Mouse (Mus musculus) embryonic stem cell, embryonic (primary cell): Measurements from ENCODE around the gene Snhg11.
"Not testable (repeated sequence)": the region's sequence is repeated elsewhere in the genome, so short reads cannot be mapped to it uniquely, and the experiment has no call there.

Source experiments
- CTCF ChIA-PET, 4 experiments: fragments of 300-600 bp in 2 of 4; fragments of 350-600 bp in 2 of 4; sonication (Branson Sonifier 250); formaldehyde crosslinking; loops; one replicate each; lab custom pipeline; 2022; ENCODE audit warnings: inconsistent platforms in 2 of 4; lab: Charles Lee
- POLR2A ChIA-PET, 4 experiments: fragments of 300-600 bp in 2 of 4; fragments of 350-600 bp in 2 of 4; sonication (Branson Sonifier 250); formaldehyde crosslinking; loops; one replicate each; lab custom pipeline; 2022; ENCODE audit warnings: antibody characterized with exemption in 4 of 4, inconsistent platforms in 1 of 4; lab: Charles Lee

Gene Snhg11

DNA sequence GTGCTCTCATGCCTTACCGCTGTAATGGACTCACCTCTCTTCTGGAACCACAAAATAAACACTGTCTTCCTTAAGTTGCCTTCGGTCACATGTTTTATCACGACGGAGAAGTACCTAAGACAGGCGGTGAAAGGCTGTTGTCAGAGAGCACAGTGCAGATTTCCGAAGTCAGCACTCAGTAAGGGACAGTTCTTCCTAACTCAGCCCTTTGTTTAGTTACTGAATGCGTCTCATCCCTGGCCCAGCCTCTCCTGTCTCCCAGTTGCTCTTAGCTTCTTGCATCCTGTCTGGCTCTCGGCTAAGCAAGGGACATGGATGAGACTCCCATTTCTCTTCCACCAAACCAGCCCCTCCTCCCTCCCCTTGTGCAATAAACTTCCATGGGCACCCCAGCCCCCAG is 10.6 kb downstream of the Snhg11 start:
- POLR2A ChIA-PET: interaction anchor here in 3 of 4 experiments (0.6 to 2.7 kb wide), 11 partner anchors 9 to 36 kb away, joined by 3 to 17 read pairs (median 3); partner anchors contain the start of genes Ralgapb (in 2 of the 3) and Snhg11 (in 2 of the 3)
- CTCF ChIA-PET: interaction anchor here (0.6 to 1.6 kb wide), 10 partner anchors 9 to 70 kb away, joined by 3 to 4 read pairs (median 3); partner anchors contain the start of genes Ralgapb (in 2 of the 4) and Snhg11 (in 1 of the 4)

DNA sequence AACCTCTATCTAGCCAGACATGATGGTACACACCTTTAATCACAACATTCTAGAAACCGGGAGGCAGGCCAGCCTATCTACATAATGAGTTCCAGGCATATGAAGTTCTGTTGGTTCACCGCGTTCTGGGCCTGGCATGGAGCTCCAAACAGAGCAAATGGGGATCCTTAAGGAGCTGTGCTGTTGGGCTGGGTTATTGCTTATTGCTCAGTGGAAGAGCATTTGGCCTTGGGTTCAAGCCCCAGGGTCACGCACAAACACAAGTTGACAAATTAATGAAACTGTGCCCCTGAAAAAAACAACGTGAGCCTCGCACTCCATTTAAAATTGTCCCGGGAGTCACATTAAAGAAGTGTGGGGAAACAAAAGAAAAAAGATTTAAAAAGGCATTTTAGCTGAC is 14.0 kb downstream of the Snhg11 start:
- CTCF ChIA-PET: interaction anchor here in 1 of 4 experiments (1.1 kb wide), 1 partner anchor 264 kb away, joined by 3 read pairs; no protein-coding TSS in a partner anchor

DNA sequence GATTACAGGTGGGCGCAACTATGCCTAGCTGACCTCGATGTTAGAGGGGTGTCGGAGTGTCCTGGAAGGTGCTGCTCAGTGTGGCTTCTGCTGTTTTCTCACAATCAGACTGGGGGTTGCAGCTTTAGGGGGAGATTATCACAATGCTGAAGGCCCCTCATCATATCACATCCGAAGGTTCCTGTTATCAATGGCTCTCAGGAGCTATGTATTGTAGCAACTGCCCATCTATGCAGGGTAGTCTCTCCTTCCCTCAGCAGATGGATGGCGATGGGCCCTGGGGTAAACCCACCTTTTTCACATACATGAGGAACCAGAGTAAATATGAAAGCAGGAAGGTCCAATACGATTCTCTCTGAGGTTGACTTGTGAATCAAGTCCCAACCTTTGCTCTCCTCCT is 20.9 kb downstream of the Snhg11 start:
- POLR2A ChIA-PET: interaction anchor here in 2 of 4 experiments (1.1 to 1.9 kb wide), 5 partner anchors 9 to 16 kb away, joined by 3 to 4 read pairs (median 4); partner anchors contain the start of gene Ralgapb (in 2 of the 2)
- CTCF ChIA-PET: no interaction called here

More for the DNA sequence above, 14.0 kb downstream of the Snhg11 start:
- POLR2A ChIA-PET: interaction anchor here in 1 of 4 experiments (1.2 kb wide), 1 partner anchor 9 kb away, joined by 4 read pairs; no protein-coding TSS in a partner anchor

DNA sequence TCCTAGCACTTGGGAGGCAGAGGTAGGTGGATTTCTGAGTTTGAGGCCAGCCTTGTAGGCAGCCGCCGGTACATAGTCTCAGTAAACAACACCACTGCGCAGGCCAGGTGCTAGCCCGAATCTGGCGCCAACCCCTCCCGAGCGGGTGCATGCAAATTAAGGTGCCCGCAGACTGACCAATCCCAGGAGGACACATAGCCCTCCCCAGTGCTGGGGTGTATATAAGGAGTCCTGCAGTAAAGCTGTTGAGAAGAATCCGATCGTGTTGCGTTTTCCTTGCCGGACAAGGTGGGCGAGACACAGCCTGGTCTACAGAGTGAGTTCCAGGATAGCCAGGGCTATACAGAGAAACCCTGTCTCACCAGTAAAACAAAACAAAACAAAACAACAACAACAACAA is 21.7 kb downstream of the Snhg11 start:
- POLR2A ChIA-PET: interaction anchor here in 3 of 4 experiments (0.9 to 2.0 kb wide), 5 partner anchors 10 to 14 kb away, joined by 3 to 11 read pairs (median 4); partner anchors contain the start of gene Ralgapb (in 2 of the 3)
- CTCF ChIA-PET: not testable (repeated sequence)

DNA sequence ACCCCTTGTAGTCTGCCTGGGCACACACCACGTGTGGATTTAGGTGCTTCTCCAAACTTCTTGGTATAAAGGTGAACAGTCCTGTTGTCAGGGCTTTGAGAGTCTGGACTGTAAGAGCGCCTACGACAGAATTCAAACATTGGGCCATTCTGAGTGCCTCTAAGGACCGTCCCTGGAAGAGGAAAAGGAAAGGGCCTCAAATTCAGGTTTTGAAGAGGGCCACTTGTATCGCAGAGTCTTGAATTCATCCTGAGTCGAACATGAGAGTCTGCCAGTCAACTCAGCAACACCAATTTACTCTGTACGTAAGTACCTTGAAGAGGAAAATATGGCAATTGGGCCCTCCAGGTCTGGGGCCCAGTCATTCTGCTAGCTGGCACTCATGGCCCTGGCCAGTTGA is 27.5 kb downstream of the Snhg11 start:
- ChIA-PET CTCF (no interaction called here), POLR2A (interaction anchor here in 1 of 4 experiments (0.6 kb wide), 1 partner anchor 1422 kb away, joined by 3 read pairs; no protein-coding TSS in a partner anchor)

DNA sequence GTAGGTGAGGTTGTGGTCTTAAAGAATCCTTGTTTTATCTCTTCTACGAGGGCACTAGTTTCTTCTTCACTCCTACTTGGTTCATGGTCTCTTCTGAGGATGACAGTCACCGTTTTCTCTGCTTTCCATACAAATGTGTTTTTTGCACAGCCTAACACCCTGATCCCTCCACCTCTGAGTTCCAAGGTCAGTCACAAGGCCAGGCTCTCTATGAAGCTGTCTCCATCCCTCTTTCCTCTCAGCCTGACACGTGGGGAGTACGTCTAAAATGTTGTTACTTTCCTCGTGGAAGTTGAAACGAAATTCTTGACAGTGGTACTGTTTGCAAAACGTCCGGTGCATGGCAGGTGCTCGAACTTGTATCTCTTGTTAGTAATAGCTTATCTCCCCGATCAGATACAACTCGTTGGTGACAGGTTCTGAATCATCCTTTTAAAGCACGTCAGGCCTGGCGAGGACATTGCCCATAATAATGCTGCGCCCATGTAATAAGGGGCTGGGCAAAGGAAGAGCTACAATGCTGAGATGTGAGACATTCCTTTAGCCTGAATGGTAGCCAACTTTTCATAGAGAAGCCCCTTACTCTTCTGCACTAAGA is 33.7 kb downstream of the Snhg11 start:
- ChIA-PET CTCF (interaction anchor here in 3 of 4 experiments (0.6 to 1.4 kb wide), 10 partner anchors 18 to 337 kb away, joined by 3 to 5 read pairs (median 3); partner anchors contain the start of genes Actr5 (in 1 of the 3) and Snhg11 (in 1 of the 3)), POLR2A (interaction anchor here in 3 of 4 experiments (0.6 to 1.8 kb wide), 33 partner anchors 9 to 1205 kb away, joined by 3 to 12 read pairs (median 3); partner anchors contain the start of genes Snhg11 (in 2 of the 3), Dhx35 (in 1 of the 3) and Rbl1 (in 1 of the 3))

DNA sequence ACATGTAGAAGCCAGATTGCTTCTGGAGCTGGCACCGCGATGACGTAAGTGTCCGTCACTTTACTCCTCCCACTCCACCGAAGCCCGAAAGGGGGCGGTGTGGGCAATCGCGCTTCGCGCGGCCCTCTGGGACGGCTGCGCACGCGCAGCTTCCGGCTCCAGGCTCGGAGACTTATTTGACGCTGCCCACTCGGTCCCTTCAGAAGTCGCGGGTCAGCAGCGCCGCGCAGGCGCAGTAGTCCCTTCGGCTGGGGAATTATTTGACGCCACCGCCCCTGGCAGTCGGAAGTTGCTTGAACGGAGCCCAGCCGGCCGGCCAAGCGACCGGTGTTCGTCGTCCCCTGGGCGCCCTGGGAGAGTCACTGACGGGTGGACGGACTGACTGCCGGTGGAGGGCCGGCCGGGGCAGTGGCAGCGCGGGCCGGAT is 34.2 kb downstream of the Snhg11 start, which contains the start of gene Ralgapb:
Gene Ralgapb, plus strand, starts transcription at position 254 of the 427 bp plus-strand sequence.
- ChIA-PET CTCF (interaction anchor here in 3 of 4 experiments (0.6 to 1.4 kb wide), 10 partner anchors 17 to 337 kb away, joined by 3 to 5 read pairs (median 3); partner anchors contain the start of genes Actr5 (in 1 of the 3) and Snhg11 (in 1 of the 3)), POLR2A (interaction anchor here in 3 of 4 experiments (0.6 to 1.8 kb wide), 33 partner anchors 9 to 1205 kb away, joined by 3 to 12 read pairs (median 3); partner anchors contain the start of genes Snhg11 (in 2 of the 3), Dhx35 (in 1 of the 3) and Rbl1 (in 1 of the 3))

DNA sequence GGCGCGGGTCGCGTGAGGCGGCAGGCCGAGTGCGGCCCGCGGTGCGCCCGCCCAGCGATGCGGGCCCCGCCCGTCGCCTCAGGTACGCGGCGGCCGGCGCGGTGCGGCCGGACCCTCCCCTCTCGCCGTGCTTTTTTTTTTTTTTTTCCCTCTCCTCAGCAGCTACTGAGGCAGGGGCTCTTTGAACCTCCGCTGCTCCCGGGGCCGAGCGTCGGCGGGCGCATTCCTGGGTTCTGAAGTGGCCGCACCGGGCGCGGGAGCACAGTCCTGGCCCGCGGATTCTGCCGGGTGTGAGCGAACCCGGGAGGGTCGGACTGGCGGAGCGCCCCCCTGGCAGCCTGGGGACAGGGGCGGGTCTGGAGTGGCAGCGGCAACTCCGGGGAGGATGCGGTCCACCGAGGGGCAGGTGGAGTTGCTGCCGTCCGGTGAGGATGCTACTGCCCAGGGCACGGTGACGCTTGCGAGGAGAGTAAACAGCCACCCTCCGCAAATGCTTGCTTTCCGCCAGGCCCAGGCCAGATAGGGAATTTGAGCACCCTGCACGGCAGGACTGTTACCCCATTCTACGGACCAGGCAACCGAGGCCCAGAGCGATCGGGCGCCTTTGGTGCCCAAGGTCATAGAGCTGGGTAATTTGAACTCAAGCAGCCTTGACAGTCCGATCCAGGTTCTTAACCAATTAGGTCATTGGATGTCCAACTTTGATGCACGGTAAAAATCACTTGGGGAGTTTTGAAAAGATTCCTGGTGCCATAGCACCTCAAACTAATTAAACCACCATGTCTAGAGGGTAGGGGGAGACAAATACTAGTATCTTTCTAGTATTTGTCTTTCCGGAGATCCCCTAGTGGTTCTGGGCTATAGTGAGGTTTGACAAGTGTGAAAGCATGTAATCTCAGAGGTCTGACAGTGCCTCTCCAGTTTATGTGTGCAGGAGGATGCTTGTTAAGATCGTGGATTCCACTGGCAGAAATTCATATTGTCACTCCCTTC is 34.9 kb downstream of the Snhg11 start:
- ChIA-PET POLR2A (interaction anchor here (0.5 to 1.8 kb wide), 33 partner anchors 10 to 1206 kb away, joined by 3 to 12 read pairs (median 3); partner anchors contain the start of genes Snhg11 (in 2 of the 4), Dhx35 (in 1 of the 4) and Rbl1 (in 1 of the 4)), CTCF (interaction anchor here in 3 of 4 experiments (0.6 to 1.4 kb wide), 9 partner anchors 10 to 242 kb away, joined by 3 to 5 read pairs (median 3); partner anchors contain the start of genes Actr5 (in 1 of the 3) and Snhg11 (in 1 of the 3))

DNA sequence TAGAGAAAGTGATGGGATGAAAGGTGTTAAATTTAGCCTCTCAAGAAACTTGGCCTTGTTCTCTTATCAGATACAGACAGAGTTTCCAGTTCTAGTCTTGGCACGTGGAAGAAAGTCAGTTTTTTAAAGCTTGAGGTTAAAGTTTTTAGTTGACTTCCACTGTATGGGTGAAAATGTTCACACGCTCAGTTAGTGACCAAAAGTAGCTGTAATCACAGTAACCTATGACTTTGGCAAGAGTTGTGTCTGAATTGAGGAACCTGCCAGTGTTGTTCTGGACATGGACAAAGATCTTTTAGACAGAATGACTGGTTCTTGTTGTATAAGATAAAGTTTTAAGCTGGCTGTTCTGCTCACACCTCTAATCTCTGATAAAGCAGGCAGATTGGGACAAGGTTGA is 37.8 kb downstream of the Snhg11 start:
- ChIA-PET POLR2A (interaction anchor here in 1 of 4 experiments (1.1 kb wide), 1 partner anchor 53 kb away, joined by 3 read pairs; no protein-coding TSS in a partner anchor), CTCF (no interaction called here)

DNA sequence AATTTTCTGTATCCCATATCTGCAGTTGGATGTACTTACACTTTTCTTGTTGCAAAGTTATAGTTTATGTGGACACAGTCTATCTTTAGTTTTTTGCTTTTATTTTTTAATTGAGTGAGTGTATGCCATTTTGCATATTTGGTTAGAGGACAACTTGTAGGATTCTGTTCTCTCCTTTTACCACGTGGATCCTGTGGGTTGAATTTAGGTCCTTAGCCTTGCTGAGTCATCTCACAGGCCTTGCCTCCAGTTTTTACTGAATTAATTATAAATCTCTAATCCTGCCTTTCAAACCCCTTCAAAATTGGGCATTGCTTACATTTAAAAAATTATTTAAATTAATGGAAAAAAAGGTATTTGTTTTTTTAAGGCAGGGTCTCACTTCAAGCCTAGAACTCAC is 40.4 kb downstream of the Snhg11 start:
- ChIA-PET CTCF (no interaction called here), POLR2A (interaction anchor here in 1 of 4 experiments (0.7 kb wide), 1 partner anchor 450 kb away, joined by 4 read pairs; no protein-coding TSS in a partner anchor)

DNA sequence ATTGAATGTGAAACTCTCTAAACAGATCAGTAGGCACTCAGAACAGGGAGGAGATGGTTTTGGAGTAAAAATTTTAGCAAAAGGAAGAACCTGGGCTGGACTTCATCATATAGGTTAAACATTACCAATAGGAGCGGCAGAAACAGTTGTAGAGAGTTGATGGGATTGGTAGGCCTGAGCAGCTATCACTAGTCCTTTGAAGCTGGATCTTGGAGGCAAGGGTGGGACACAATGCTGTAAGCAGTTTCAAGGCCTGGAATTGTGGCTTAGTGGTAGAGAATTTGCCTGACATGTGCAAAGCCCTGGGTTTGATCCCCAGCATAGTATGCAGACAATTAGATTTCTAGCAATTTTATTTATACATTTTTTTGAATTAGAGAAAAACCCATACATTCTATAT is 43.2 kb downstream of the Snhg11 start:
- ChIA-PET POLR2A (no interaction called here), CTCF (no interaction called here)
